Mouse (Mus musculus) neural tube, embryonic 12.5 days (tissue): Measurements from ENCODE around the gene Slc5a10. TPM values are rescaled to one million over a fixed set of nuclear protein-coding genes. Genes with fewer than 3 reads are reported as not detected.
A peak's percentile ranks its signal among the peaks of the same experiment; 100 is the strongest.

Experiments
- ATAC-seq: fragments of 200-750 bp; cut with Nextera tagmentation; 2 replicates; pipeline ENCODE4 v1.8.0; 2017; ENCODE audit warnings: low read depth, mild to moderate bottlenecking, moderate TSS enrichment, moderate library complexity; ENCODE audit not compliant: low FRiP score
- H3K27ac ChIP-seq: fragments of 300-500 bp; sonication (generic); 2 replicates; pipeline ENCODE4 v1.5.1; 2016
- H3K27me3 ChIP-seq: fragments of 300-500 bp; sonication (generic); replicated peaks from 2 replicates; pipeline ENCODE4 v1.6.1; 2016; ENCODE audit warnings: mild to moderate bottlenecking
- H3K36me3 ChIP-seq: fragments of 300-500 bp; sonication (generic); 2 replicates; pipeline ENCODE4 v1.6.1; 2016; ENCODE audit warnings: mild to moderate bottlenecking
- H3K4me1 ChIP-seq: fragments of 300-500 bp; sonication (generic); 2 replicates; pipeline ENCODE4 v1.6.1; 2016
- H3K4me2 ChIP-seq: fragments of 300-500 bp; sonication (generic); replicated peaks from 2 replicates; pipeline ENCODE4 v1.6.1; 2016; ENCODE audit warnings: mild to moderate bottlenecking
- H3K4me3 ChIP-seq: fragments of 300-500 bp; sonication (generic); 2 replicates; pipeline ENCODE4 v1.5.1; 2016
- H3K9ac ChIP-seq: fragments of 300-500 bp; sonication (generic); 2 replicates; pipeline ENCODE4 v1.6.1; 2016; ENCODE audit warnings: mild to moderate bottlenecking
- H3K9me3 ChIP-seq: fragments of 300-500 bp; sonication (generic); 2 replicates; pipeline ENCODE4 v1.6.1; 2016; ENCODE audit warnings: mild to moderate bottlenecking
- WGBS: fragments of 180-500 bp; shearing (Covaris S2); methylation state at CpG from one replicate; pipeline ENCODE4 v1.1.7; 2016; 5-methylcytosine and 5-hydroxymethylcytosine counted together
- polyA plus RNA-seq: library from polyadenylated mRNA; unstranded; fragments of >200 nt; fragmentation: Nextera tagmentation; extraction: Ambion mirVana; gene quantifications from 2 replicates; pipeline ENCODE4 v1.2.1, GENCODE M21; 2016

Gene Slc5a10
- polyA plus RNA-seq, 1 experiment from 2014 or later: not detected

GRCm38 (mm10) chr11:61676216-61676854 lies 44.3 kb downstream of the Slc5a10 start:
- H3K36me3 ChIP-seq: no peaks in the 10 kb centered on the region
- H3K4me1 ChIP-seq: peaks cover 11% of the 10 kb centered on the region
- WGBS: 64% methylated on average over 7 of the region's 7 CpGs
- H3K27ac ChIP-seq: no peak overlapping the region
- no peak for ATAC-seq
- no peak overlapping the region for H3K4me3 ChIP-seq
- no peak overlapping the region for H3K9ac ChIP-seq
- no peaks in the 10 kb centered on the region for H3K9me3 ChIP-seq
- peaks cover 11% of the 10 kb centered on the region; the same call in 1 of the 2 replicates for H3K27me3 ChIP-seq
- H3K4me2 ChIP-seq: no peak overlapping the region

GRCm38 (mm10) chr11:61675332-61675731 lies 45.3 kb downstream of the Slc5a10 start:
- H3K4me1 ChIP-seq: peaks cover 11% of the 10 kb centered on the region
- H3K9ac ChIP-seq: no peak overlapping the region
- 46% methylated on average over 2 of the region's 2 CpGs for WGBS
- H3K9me3 ChIP-seq: no peaks in the 10 kb centered on the region
- ATAC-seq: no peak
- no peak overlapping the region for H3K4me2 ChIP-seq
- no peak overlapping the region for H3K27ac ChIP-seq
- no peaks in the 10 kb centered on the region for H3K36me3 ChIP-seq
- H3K4me3 ChIP-seq: no peak overlapping the region
- H3K27me3 ChIP-seq: peaks cover 11% of the 10 kb centered on the region; the same call in 1 of the 2 replicates

GRCm38 (mm10) chr11:61674839-61675159 lies 45.8 kb downstream of the Slc5a10 start:
- ATAC-seq: peak; percentile 67
- Histone ChIP-seq H3K9me3 (no peaks in the 10 kb centered on the region), H3K27me3 (peaks cover 11% of the 10 kb centered on the region; the same call in 1 of the 2 replicates), H3K4me1 (peaks cover 11% of the 10 kb centered on the region), H3K36me3 (no peaks in the 10 kb centered on the region), H3K4me2 (peak overlapping the region; percentile 44), H3K9ac (no peak overlapping the region), H3K4me3 (no peak overlapping the region), H3K27ac (no peak overlapping the region)
- 1% methylated on average over 8 of the region's 8 CpGs for WGBS

GRCm38 (mm10) chr11:61674151-61674838 lies 46.3 kb downstream of the Slc5a10 start:
- peak overlapping the region; percentile 44 for H3K4me2 ChIP-seq
- peaks cover 11% of the 10 kb centered on the region for H3K4me1 ChIP-seq
- peak; percentile 48 for ATAC-seq
- H3K27ac ChIP-seq: no peak overlapping the region
- H3K36me3 ChIP-seq: no peaks in the 10 kb centered on the region
- 16% methylated on average over 19 of the region's 19 CpGs for WGBS
- no peak overlapping the region for H3K4me3 ChIP-seq
- H3K9me3 ChIP-seq: no peaks in the 10 kb centered on the region
- no peak overlapping the region for H3K9ac ChIP-seq
- H3K27me3 ChIP-seq: peaks cover 11% of the 10 kb centered on the region; the same call in 1 of the 2 replicates

- Histone ChIP-seq H3K4me3 (no peak overlapping the region), H3K27ac (no peak overlapping the region), H3K9ac (no peak overlapping the region), H3K4me1 (peaks cover 11% of the 10 kb centered on the region), H3K9me3 (no peaks in the 10 kb centered on the region), H3K27me3 (peaks cover 11% of the 10 kb centered on the region; the same call in 1 of the 2 replicates), H3K36me3 (no peaks in the 10 kb centered on the region), H3K4me2 (no peak overlapping the region)
- no peak for ATAC-seq
- 23% methylated on average over 8 of the region's 8 CpGs for WGBS
Observed at GRCm38 (mm10) chr11:61673686-61674085, 46.9 kb downstream of the Slc5a10 start.

- H3K27ac ChIP-seq: no peak overlapping the region
- no peak for ATAC-seq
- H3K9me3 ChIP-seq: no peaks in the 10 kb centered on the region
- no peak overlapping the region for H3K9ac ChIP-seq
- peaks cover 11% of the 10 kb centered on the region for H3K4me1 ChIP-seq
- no peak overlapping the region for H3K4me2 ChIP-seq
- WGBS: 58% methylated on average over 19 of the region's 19 CpGs
- H3K4me3 ChIP-seq: no peak overlapping the region
- peaks cover 11% of the 10 kb centered on the region; the same call in 1 of the 2 replicates for H3K27me3 ChIP-seq
- no peaks in the 10 kb centered on the region for H3K36me3 ChIP-seq
Observed at GRCm38 (mm10) chr11:61671781-61672383, 48.7 kb downstream of the Slc5a10 start.

- Histone ChIP-seq H3K4me1 (peaks cover 7% of the 10 kb centered on the region), H3K36me3 (no peaks in the 10 kb centered on the region), H3K4me3 (no peak overlapping the region), H3K9ac (no peak overlapping the region), H3K27me3 (peaks cover 11% of the 10 kb centered on the region; the same call in 1 of the 2 replicates), H3K4me2 (no peak overlapping the region), H3K9me3 (no peaks in the 10 kb centered on the region), H3K27ac (no peak overlapping the region)
- no peak for ATAC-seq
- 77% methylated on average over 14 of the region's 14 CpGs for WGBS
Observed at GRCm38 (mm10) chr11:61669492-61670490, 50.8 kb downstream of the Slc5a10 start.

GRCm38 (mm10) chr11:61667782-61668181 lies 52.8 kb downstream of the Slc5a10 start:
- Histone ChIP-seq H3K9me3 (no peaks in the 10 kb centered on the region), H3K4me1 (no peaks in the 10 kb centered on the region), H3K27ac (no peak overlapping the region), H3K4me2 (no peak overlapping the region), H3K27me3 (no peaks in the 10 kb centered on the region; the same call in 1 of the 2 replicates), H3K9ac (no peak overlapping the region), H3K4me3 (no peak overlapping the region), H3K36me3 (no peaks in the 10 kb centered on the region)
- 87% methylated on average over 5 of the region's 5 CpGs for WGBS
- ATAC-seq: no peak

- Histone ChIP-seq H3K4me3 (no peak overlapping the region), H3K36me3 (no peaks in the 10 kb centered on the region), H3K4me2 (no peak overlapping the region), H3K27me3 (no peaks in the 10 kb centered on the region; the same call in 1 of the 2 replicates), H3K9ac (no peak overlapping the region), H3K9me3 (no peaks in the 10 kb centered on the region), H3K4me1 (no peaks in the 10 kb centered on the region), H3K27ac (no peak overlapping the region)
- no peak for ATAC-seq
- 85% methylated on average over 5 of the region's 5 CpGs for WGBS
Observed at GRCm38 (mm10) chr11:61667248-61667647, 53.4 kb downstream of the Slc5a10 start.

GRCm38 (mm10) chr11:61665991-61666799 lies 54.4 kb downstream of the Slc5a10 start:
- Histone ChIP-seq H3K9me3 (no peaks in the 10 kb centered on the region), H3K4me1 (no peaks in the 10 kb centered on the region), H3K27ac (no peak overlapping the region), H3K4me3 (no peak overlapping the region), H3K4me2 (no peak overlapping the region), H3K27me3 (no peaks in the 10 kb centered on the region), H3K9ac (no peak overlapping the region), H3K36me3 (no peaks in the 10 kb centered on the region)
- WGBS: 59% methylated on average over 7 of the region's 7 CpGs
- ATAC-seq: no peak

- H3K9me3 ChIP-seq: no peaks in the 10 kb centered on the region
- H3K4me1 ChIP-seq: no peaks in the 10 kb centered on the region
- no peak for ATAC-seq
- H3K27me3 ChIP-seq: no peaks in the 10 kb centered on the region
- no peak overlapping the region for H3K9ac ChIP-seq
- no peak overlapping the region for H3K4me2 ChIP-seq
- H3K27ac ChIP-seq: no peak overlapping the region
- 89% methylated on average over 4 of the region's 4 CpGs for WGBS
- H3K4me3 ChIP-seq: no peak overlapping the region
- no peaks in the 10 kb centered on the region for H3K36me3 ChIP-seq
Observed at GRCm38 (mm10) chr11:61665401-61665800, 55.2 kb downstream of the Slc5a10 start.
